Mouse (Mus musculus) kidney, adult 18-20 months (tissue): ENCODE results near the gene Tex19.2.

ENCODE experiments used
- DNase-seq: peaks from one replicate; pipeline ENCODE4 v3.0.0; 2021

Gene Tex19.2

GRCm38 (mm10) chr11:121118577-121118976 is at the start of gene Tex19.2:
Gene Tex19.2 (minus strand): TSS chr11:121118677.
- DNase-seq: no peak

- no peak for DNase-seq
Measured at GRCm38 (mm10) chr11:121163751-121164150, 45.3 kb upstream of the Tex19.2 start.

- no peak for DNase-seq
Measured at GRCm38 (mm10) chr11:121160636-121161346, 42.3 kb upstream of the Tex19.2 start.

- no peak for DNase-seq
Measured at GRCm38 (mm10) chr11:121159971-121160370, 41.5 kb upstream of the Tex19.2 start, which contains the start of gene Uts2r. Gene Uts2r (plus strand): TSS chr11:121160271.

DNA sequence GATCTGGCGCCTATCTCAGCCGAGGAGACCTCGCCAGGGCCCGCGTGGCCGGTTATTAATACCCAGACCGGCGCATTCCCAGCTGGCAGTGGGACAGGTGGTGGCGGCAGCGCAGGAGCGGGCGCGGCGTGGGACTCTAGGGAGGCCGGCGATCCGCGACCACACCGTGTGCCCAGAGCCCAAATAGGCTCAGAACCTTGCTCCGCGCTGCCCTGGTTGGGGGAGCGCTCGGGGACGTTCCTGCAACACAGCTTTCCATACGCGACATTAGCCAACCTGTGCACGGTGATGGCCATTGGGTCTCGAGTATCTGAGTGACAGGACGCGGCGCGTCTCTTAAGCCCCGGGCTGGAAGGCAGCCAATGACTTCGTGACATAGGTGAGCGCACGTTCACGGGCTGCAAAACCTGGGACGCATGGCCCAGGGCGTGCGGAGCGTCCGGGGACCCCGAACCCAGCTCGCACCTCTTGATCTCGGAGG is 38.0 kb upstream of the Tex19.2 start:
- DNase-seq: peak; percentile 21

DNA sequence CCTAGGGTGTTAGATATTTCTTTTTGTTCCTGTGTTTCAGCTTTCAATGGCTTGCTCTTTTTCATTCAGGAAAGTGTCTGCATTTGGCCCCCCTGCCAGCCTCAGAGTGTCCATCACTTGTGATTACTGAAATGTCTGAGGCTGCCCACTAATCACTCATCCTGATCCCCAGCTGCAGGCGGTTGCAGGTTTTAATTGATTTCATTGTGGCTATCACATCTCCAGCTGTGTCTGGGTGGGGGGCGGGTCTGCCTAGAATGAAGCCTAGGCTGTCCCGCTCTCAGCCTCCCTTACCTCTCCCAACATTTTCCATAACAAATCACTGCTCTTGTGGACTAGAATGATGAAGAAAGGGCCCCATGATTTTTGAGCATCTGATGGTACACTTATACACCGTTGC is 35.7 kb upstream of the Tex19.2 start:
- no peak for DNase-seq

GRCm38 (mm10) chr11:121148193-121148592 is 29.7 kb upstream of the Tex19.2 start:
- DNase-seq: no peak

DNA sequence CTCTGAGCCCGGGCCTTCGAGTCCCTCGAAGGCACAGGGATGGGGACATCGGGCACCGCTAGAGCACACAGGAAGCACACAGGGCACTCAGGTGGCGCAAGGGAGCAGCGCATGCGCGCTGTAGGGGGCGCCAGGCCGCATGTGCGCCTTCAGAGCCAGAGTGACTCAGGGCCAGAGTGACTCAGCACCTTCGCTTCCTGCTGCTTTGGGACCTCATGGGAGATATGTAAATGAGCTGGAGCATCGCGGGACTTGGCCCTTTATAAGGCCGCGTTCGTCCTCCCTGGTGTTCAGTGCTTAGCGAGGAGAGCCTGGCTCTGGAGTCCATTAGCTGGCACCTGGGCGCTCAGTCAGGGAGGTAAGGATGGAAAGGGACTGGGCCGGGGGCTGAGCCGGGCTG is 27.4 kb upstream of the Tex19.2 start, which contains the start of gene Tex19.1:
Gene Tex19.1 (plus strand): TSS at position 279 of the 400 bp plus-strand sequence.
- no peak for DNase-seq

- no peak for DNase-seq
Measured at GRCm38 (mm10) chr11:121143325-121144015, 25.0 kb upstream of the Tex19.2 start.

DNA sequence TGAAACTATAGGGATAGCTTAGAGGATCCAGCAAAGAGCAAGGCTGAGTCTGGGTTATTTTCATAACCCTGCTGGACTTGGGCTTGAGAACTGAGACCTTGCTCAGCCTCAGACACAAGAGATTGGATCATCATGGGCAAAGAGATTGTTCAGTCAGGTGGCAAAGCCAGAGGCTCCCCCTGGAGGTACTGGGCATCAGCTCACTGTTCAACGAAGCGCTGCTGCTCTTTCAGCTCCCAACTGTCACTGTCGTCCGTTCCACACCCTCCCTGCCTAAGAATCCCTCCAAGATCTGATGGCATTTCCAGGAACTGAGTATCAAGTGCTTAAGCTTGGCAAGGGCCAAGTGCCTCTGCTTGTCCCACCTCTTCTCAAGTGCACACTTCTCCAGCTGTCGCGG is 20.3 kb upstream of the Tex19.2 start:
- DNase-seq: peak; percentile 20

GRCm38 (mm10) chr11:121137682-121138081 is 19.2 kb upstream of the Tex19.2 start:
- DNase-seq: no peak

GRCm38 (mm10) chr11:121134600-121134999 is 16.1 kb upstream of the Tex19.2 start:
- DNase-seq: no peak

- DNase-seq: no peak
Measured at GRCm38 (mm10) chr11:121129616-121130015, 11.1 kb upstream of the Tex19.2 start.

DNA sequence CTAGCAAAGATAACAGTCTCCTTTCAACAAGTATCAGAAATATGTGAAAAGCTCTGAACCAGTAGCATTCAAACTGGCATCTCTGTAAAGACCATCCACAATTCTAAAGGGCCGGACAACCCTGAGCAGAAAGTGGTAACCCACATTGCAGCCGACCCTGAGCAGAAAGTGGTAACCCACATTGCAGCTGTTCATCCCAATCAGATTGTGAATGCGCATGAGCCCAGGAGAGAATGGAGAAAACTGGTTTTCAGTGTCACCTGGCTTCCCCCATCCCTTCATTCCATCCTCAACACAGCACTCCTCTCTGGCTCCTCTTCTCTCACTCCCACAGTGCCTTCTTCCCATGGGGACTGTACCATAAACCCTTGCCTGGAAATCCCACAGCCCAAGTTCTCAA is 9.0 kb upstream of the Tex19.2 start:
- DNase-seq: no peak

GRCm38 (mm10) chr11:121126395-121126794 is 7.9 kb upstream of the Tex19.2 start:
- no peak for DNase-seq

DNA sequence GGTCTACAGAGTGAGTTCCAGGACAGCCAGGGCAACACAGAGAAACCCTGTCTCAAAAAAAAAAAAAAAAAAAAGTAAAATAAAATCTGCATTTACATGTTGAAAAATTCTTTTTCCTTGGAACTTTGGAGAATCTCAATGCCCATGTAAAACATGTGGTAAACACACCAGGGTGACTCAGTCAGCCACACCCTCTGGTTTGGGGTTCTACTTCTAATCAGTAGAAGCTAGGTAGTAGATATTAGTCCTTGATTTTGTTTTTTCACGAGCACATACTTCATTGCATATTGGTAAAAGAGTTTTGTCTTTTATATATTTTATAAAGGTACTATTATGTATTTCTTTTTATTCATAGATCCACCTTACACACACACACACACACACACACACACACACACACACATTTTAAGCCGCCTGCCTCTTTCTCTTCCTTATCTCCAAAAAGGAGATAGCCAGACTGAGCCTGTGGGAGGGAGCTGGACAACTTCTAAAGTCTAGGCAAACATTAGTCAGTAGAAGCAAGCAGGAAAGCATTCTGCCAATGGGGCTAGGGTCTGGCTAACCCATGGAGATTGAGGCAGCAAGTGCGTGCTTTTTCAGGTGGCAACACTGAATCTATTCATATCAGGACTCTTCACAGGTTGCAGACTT is 7.2 kb upstream of the Tex19.2 start:
- DNase-seq: no peak

DNA sequence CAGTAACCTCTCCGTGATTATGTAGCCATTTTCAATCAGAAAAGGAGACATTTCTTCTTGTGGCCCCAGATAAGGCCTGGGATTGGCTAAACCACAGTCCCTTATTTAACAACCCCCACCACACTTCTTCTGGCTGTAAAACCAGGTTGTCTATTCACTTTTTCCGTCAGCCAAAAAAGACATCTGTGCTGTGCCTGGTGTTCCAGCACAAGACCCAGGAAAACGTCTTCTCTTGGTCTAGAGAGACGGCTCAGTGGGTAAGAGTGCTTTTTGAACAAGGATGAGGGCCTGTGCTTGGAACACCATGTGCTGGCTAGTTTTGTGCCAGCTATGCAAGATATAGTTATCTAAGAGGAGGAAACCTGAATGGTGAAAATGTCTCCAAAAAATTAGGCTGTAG is 5.0 kb upstream of the Tex19.2 start:
- DNase-seq: no peak

GRCm38 (mm10) chr11:121122024-121122670 is 3.7 kb upstream of the Tex19.2 start:
- DNase-seq: no peak

DNA sequence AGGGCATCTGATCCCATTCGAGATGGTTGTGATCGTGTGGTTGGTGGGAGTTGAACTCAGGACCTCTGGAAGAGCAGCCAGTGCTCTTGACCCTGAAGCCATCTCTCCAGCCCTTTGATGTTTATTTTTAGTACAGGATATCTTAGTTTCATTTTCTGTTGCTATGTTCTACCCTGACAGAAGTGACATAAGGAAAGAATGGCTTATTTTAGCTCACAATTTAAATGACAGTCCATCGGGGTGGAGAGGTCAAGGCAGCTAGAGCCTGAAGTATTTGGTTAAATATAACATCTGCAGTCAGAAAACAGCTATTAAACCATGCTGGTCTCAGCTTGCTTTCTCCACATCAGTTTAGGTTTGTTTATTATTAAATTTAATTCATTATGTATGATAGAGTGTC is 2.7 kb upstream of the Tex19.2 start:
- no peak for DNase-seq

DNA sequence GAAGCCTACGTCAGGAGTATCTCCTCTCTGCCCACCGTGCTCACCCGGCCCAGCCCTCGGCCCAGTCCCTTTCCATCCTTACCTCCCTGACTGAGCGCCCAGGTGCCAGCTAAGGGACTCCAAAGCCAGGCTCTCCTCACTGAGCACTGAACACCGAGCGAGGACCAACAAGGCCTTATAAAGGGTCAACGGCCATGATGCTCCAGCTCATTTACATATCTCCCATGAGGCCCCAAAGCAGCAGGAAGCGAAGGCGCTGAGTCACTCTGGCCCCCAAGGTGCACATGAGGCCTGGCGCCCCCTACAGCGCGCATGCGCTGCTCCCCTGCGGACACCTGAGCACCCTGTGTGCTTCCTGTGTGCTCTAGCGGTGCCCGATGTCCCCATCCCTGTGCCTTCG is 371 bp downstream of the Tex19.2 start:
- DNase-seq: no peak

DNA sequence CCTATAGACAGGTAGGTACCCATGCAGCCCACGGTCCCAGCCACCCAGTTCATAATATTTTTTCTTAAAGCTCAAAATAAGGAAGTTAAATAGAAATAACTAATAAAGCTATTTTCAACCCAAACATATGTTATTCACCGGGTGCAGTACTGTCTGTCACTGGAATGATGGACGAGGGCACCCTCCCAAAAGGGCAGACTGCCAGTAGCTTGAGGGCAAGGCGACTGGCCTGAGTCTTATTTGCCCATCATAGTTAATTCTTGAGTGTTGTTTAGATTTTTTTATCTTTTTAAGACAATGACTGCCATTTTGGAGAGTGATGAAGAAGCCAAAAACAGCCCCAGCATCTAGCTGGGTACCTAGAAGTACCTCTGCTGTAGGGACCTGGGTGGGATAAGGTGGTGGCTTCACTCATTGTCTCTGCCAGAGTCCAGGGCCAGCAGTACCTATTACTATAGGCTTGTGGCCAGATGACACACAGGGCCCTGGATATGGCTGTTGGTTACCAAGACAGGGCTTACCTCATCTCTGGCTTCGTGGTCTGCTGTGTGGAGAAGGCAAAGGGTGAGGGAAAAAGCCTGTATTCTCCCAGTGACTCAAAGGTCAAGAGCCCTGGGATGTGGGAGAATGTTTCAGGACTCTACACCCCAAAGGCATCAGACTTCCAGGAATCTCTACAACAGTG is 6.2 kb downstream of the Tex19.2 start:
- peak; percentile 31 for DNase-seq

GRCm38 (mm10) chr11:121111601-121112000 is 6.9 kb downstream of the Tex19.2 start:
- DNase-seq: no peak

GRCm38 (mm10) chr11:121111051-121111450 is 7.4 kb downstream of the Tex19.2 start:
- no peak for DNase-seq
